Mouse (Mus musculus) heart, postnatal 10 days (tissue): ENCODE results near the gene Hapln4. TPM values are rescaled to one million over a fixed set of nuclear protein-coding genes. Genes with fewer than 3 reads are reported as not detected.
"Not testable (repeated sequence)": the region's sequence is repeated elsewhere in the genome, so short reads cannot be mapped to it uniquely, and the experiment has no call there.

Experiments used
- DNase-seq, 2 experiments: peaks; one replicate each; pipeline ENCODE4 v3.0.0; 2021
- intact Hi-C: fragments of 180-260 bp; cut with DNase I; formaldehyde crosslinking; loops from one replicate; pipeline ENCODE4 v1.15.1; 2025
- total RNA-seq, 2 experiments: library from RNA; stranded (reverse); gene quantifications; 2 replicates each; pipeline ENCODE4 v1.2.3; 2021

The Hapln4 gene
- not detected for total RNA-seq

GRCm38 (mm10) chr8:70083285-70083684 lies at the start of gene Hapln4:
TSS of gene Hapln4 (plus strand) at chr8:70083457.
- intact Hi-C loops = no loop called here
- peak in 1 of 2 experiments; percentile 34 for DNase-seq

GRCm38 (mm10) chr8:70037994-70038393 lies 45.3 kb upstream of the Hapln4 start:
- DNase-seq = no peak
- intact Hi-C loops = no loop called here

- DNase-seq = no peak
- intact Hi-C loops = loop anchor here (2.0 kb wide), 1 partner anchor 45 kb away; the partner anchor contains the start of gene Gatad2a
These were observed 41.2 kb upstream of the Hapln4 start for GRCm38 (mm10) chr8:70041885-70042546.

- intact Hi-C loops = loop anchor here (2.0 kb wide), 1 partner anchor 46 kb away; the partner anchor contains the start of gene Gatad2a
- DNase-seq = peak; percentile 98
These were observed 40.4 kb upstream of the Hapln4 start, which contains the start of the genes Mau2 and Sugp1 for GRCm38 (mm10) chr8:70042583-70043455. TSS of gene Mau2 (minus strand) at chr8:70042734. TSS of gene Sugp1 (plus strand) at chr8:70042813.

- intact Hi-C loops = loop anchor here (2.0 kb wide), 1 partner anchor 47 kb away; the partner anchor contains the start of gene Gatad2a
- DNase-seq = no peak
These were observed 39.3 kb upstream of the Hapln4 start for GRCm38 (mm10) chr8:70043996-70044395.

- intact Hi-C loops = loop anchor here (5.0 kb wide), 1 partner anchor 78 kb away; no protein-coding TSS in a partner anchor
- no peak for DNase-seq
These were observed 33.6 kb upstream of the Hapln4 start for GRCm38 (mm10) chr8:70049662-70050061.

- DNase-seq, intact Hi-C loops: not testable (repeated sequence)
These were observed 32.8 kb upstream of the Hapln4 start for GRCm38 (mm10) chr8:70050434-70050833.

GRCm38 (mm10) chr8:70057721-70058120 lies 25.5 kb upstream of the Hapln4 start:
- DNase-seq = no peak

GRCm38 (mm10) chr8:70071836-70072440 lies 11.3 kb upstream of the Hapln4 start:
- DNase-seq = no peak
- intact Hi-C loops = no loop called here

More at GRCm38 (mm10) chr8:70057721-70058120, 25.5 kb upstream of the Hapln4 start:
- intact Hi-C loops = no loop called here

GRCm38 (mm10) chr8:70072441-70073069 lies 10.7 kb upstream of the Hapln4 start, which contains the start of gene Tm6sf2:
TSS of gene Tm6sf2 (plus strand) at chr8:70072924.
- DNase-seq = peak; percentile 51 to 60
- intact Hi-C loops = no loop called here

GRCm38 (mm10) chr8:70073120-70073519 lies 10.1 kb upstream of the Hapln4 start:
- intact Hi-C loops = no loop called here
- no peak for DNase-seq

- no peak for DNase-seq
- intact Hi-C loops = no loop called here
These were observed 9.6 kb upstream of the Hapln4 start for GRCm38 (mm10) chr8:70073682-70074081.

- no peak for DNase-seq
- intact Hi-C loops = no loop called here
These were observed 1.3 kb upstream of the Hapln4 start for GRCm38 (mm10) chr8:70081976-70082375.

GRCm38 (mm10) chr8:70084191-70085065 lies 1.2 kb downstream of the Hapln4 start:
- DNase-seq = no peak
- intact Hi-C loops = loop anchor here (5.0 kb wide), 2 partner anchors 83 to 138 kb away; no protein-coding TSS in a partner anchor

- intact Hi-C loops = loop anchor here (5.0 kb wide), 2 partner anchors 81 to 136 kb away; no protein-coding TSS in a partner anchor
- DNase-seq = no peak
These were observed 2.9 kb downstream of the Hapln4 start for GRCm38 (mm10) chr8:70086151-70086550.

- intact Hi-C loops = loop anchor here (5.0 kb wide), 2 partner anchors 80 to 135 kb away; no protein-coding TSS in a partner anchor
- DNase-seq = no peak
These were observed 4.0 kb downstream of the Hapln4 start for GRCm38 (mm10) chr8:70087237-70087636.

GRCm38 (mm10) chr8:70087836-70088650 lies 4.8 kb downstream of the Hapln4 start:
- peak; percentile 53 to 55 for DNase-seq
- intact Hi-C loops = loop anchor here (5.0 kb wide), 2 partner anchors 79 to 134 kb away; no protein-coding TSS in a partner anchor
